Mouse (Mus musculus) lung, postnatal 0 days (tissue): Measurements from ENCODE around the gene Gm20481. TPM values are rescaled to one million over a fixed set of nuclear protein-coding genes. Genes with fewer than 3 reads are reported as not detected.
"Not testable (repeated sequence)": the region's sequence is repeated elsewhere in the genome, so short reads cannot be mapped to it uniquely, and the experiment has no call there.

Source experiments
- ATAC-seq: fragments of 200-750 bp; cut with Nextera tagmentation; 2 replicates; pipeline ENCODE4 v1.8.0; 2017; ENCODE audit warnings: moderate library complexity
- DNase-seq: peaks from one replicate; pipeline ENCODE4 v3.0.0-alpha.2; 2016; ENCODE audit warnings: low spot score
- H3K27ac ChIP-seq: fragments of 300-500 bp; sonication (generic); 2 replicates; pipeline ENCODE4 v1.5.1; 2014; ENCODE audit warnings: antibody characterized with exemption, mild to moderate bottlenecking, low read length, mixed read lengths
- H3K27me3 ChIP-seq: fragments of 300-500 bp; sonication (generic); replicated peaks from 2 replicates; pipeline ENCODE4 v1.6.1; 2014; ENCODE audit warnings: low read length, mixed read lengths; ENCODE audit not compliant: insufficient read depth
- H3K36me3 ChIP-seq: fragments of 300-500 bp; sonication (generic); 2 replicates; pipeline ENCODE4 v1.6.1; 2014; ENCODE audit warnings: low read length, mixed read lengths; ENCODE audit not compliant: insufficient read depth
- H3K4me1 ChIP-seq: fragments of 300-500 bp; sonication (generic); 2 replicates; pipeline ENCODE4 v1.6.1; 2014; ENCODE audit warnings: antibody characterized with exemption, low read depth, low read length, mixed read lengths; ENCODE audit not compliant: insufficient read depth
- H3K4me2 ChIP-seq: fragments of 300-500 bp; sonication (generic); replicated peaks from 2 replicates; pipeline ENCODE4 v1.6.1; 2014; ENCODE audit warnings: low read depth, mild to moderate bottlenecking, low read length, moderate library complexity, mixed read lengths
- H3K4me3 ChIP-seq: fragments of 300-500 bp; sonication (generic); 2 replicates; pipeline ENCODE4 v1.5.1; 2014; ENCODE audit warnings: low read depth, low read length
- H3K9ac ChIP-seq: fragments of 300-500 bp; sonication (generic); replicated peaks from 2 replicates; pipeline ENCODE4 v1.6.1; 2014; ENCODE audit warnings: low read depth, mild to moderate bottlenecking
- H3K9me3 ChIP-seq: fragments of 300-500 bp; sonication (generic); 2 replicates; pipeline ENCODE4 v1.6.1; 2016; ENCODE audit warnings: low read length, mixed read lengths
- CTCF ChIP-seq: IDR thresholded peaks from 2 replicates; pipeline ENCODE4 v1.5.1; 2016; ENCODE audit warnings: antibody characterized with exemption, mild to moderate bottlenecking
- EP300 ChIP-seq: IDR thresholded peaks from 2 replicates; pipeline ENCODE4 v1.6.1; 2016; ENCODE audit warnings: antibody characterized with exemption, mild to moderate bottlenecking, control low read depth
- WGBS: fragments of 180-500 bp; shearing (Covaris S2); extraction: QIAGEN DNeasy Blood & Tissue Kit; methylation state at CpG from one replicate; pipeline ENCODE4 v1.1.7; 2014; 5-methylcytosine and 5-hydroxymethylcytosine counted together
- polyA plus RNA-seq: library from polyadenylated mRNA; unstranded; fragments of >200 nt; fragmentation: Nextera tagmentation; extraction: Ambion mirVana; gene quantifications from 2 replicates; pipeline ENCODE4 v1.2.1, GENCODE M21; 2015

Gene Gm20481
- polyA plus RNA-seq, 1 experiment from 2014 or later, result not detected

DNA sequence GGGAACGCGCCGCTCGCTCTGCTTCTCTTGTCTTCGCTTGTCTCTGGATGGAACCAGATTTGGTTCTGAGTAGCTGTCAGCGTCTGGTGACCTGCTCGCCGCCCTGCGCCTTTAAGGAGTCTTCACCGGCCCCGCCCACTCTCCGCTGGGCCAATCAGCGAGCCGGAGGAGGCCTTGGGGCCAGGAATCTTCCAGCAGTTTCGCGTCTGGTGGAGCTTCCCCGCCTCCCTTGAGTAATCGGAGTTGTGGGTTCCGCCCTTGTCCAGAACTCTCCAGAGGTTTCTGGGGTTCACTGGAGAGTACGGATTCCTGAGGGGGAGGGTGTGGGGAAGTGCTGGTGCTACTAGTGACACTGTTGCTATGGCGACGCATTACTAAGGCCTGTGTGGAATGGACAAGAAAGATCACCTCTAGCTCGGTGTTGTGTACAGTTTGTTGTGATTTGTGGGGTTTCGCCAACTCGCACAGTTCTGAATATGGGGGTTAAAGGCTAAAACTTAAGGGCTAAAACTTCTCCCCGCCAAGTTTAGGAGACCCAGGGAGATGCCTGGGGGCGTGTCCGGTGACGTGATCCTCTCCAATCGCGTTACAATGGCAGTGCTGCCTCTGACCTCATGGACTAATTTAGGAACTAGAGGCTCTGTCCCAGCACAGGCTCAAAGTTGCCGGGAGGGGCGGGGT, 2.5 kb downstream of the Gm20481 start, which contains the start of the genes Hspa1a and Hspa1l:
Gene Hspa1a (minus strand): TSS at position 88 of the 681 bp plus-strand sequence.
Gene Hspa1l (plus strand): TSS at position 635 of the 681 bp plus-strand sequence.
- Histone ChIP-seq H3K4me2 (peak within 1 kb of the TSS; percentile 55), H3K9ac (0 out of 2 replicates have a peak within 1 kb of the TSS, but pooled peaks have one; percentile 20), H3K27ac (peak within 1 kb of the TSS; percentile 48), H3K4me3 (peak within 1 kb of the TSS; percentile 27)
- not testable (repeated sequence) for H3K9me3 ChIP-seq, H3K4me1 ChIP-seq, H3K36me3 ChIP-seq, H3K27me3 ChIP-seq
- peak; percentile 97 for DNase-seq
- 0 out of 2 replicates have a peak, but pooled peaks have one; percentile 20 for TF ChIP-seq EP300
- ATAC-seq, result peak; percentile 97
- WGBS, result 2% methylated on average over 24 of the region's 33 CpGs

DNA sequence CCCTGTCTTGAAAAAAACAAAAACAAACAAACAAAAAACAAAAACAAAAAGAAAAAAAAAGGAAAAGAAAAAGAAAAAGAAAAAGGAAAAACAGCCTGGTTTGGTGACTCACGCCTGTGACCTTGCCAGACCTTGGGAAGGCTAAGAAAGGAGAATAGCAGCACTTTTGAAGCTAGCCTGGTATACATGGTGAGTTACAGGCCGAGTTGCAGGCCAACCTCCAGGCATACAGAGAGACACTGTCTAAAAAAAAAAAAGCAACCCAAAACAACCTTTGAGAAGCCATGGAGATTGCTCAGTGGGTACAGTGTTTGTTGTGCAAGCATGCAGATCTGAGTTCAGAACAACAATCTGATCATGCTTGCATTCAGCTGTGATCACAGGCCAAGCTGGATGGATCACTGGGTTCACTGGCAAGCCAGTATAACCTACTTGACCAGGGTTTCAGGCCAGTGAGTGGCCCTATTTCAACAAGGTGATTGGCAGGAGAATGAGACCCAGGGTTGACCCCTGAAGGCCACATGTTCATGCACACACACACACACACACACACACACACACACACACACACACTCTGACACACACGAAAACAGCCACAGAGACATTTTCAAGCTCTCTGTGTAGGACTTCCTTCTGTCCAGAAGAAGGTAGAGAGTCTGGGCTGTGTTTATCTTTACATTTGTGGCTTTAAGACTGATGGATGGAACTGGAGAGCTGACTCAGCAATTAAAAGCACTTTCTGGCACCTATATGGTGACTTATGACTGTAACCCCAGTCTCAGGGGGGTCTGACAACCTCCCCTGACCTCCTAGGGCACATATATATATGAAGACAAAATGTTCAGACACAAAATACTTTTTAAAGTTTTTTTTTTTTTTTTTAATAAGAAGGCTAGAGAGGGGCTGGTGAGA, 6.1 kb downstream of the Gm20481 start:
- Histone ChIP-seq H3K4me2 (no peak overlapping the region), H3K27ac (no peak overlapping the region), H3K4me1 (peaks cover under 1% of the 10 kb centered on the region; the same call in 1 of the 2 replicates), H3K9me3 (no peaks in the 10 kb centered on the region), H3K9ac (no peak overlapping the region), H3K36me3 (no peaks in the 10 kb centered on the region), H3K4me3 (no peak overlapping the region), H3K27me3 (no peaks in the 10 kb centered on the region)
- WGBS, result 76% methylated on average over 3 of the region's 3 CpGs
- ATAC-seq (no peak), DNase-seq (no peak)
- TF ChIP-seq EP300 (no peak), CTCF (no peak)

DNA sequence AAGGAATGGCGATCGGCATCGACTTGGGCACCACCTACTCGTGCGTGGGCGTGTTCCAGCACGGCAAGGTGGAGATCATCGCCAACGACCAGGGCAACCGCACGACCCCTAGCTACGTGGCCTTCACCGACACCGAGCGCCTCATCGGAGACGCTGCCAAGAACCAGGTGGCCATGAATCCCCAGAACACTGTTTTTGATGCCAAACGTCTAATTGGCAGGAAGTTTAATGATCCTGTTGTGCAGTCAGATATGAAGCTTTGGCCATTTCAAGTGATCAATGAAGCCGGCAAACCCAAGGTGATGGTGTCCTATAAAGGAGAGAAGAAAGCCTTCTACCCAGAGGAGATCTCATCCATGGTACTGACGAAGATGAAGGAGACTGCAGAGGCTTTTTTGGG, 7.3 kb downstream of the Gm20481 start:
- no peak overlapping the region for H3K4me2 ChIP-seq
- H3K27me3 ChIP-seq, result no peaks in the 10 kb centered on the region
- DNase-seq (no peak), ATAC-seq (no peak)
- no peak overlapping the region for H3K9ac ChIP-seq
- WGBS, result 91% methylated on average over 20 of the region's 20 CpGs
- no peaks in the 10 kb centered on the region for H3K9me3 ChIP-seq
- H3K27ac ChIP-seq, result no peak overlapping the region
- H3K4me1 ChIP-seq, result peaks cover 3% of the 10 kb centered on the region; the same call in 1 of the 2 replicates
- no peaks in the 10 kb centered on the region for H3K36me3 ChIP-seq
- H3K4me3 ChIP-seq, result no peak overlapping the region
- TF ChIP-seq EP300, result no peak
- no peak for TF ChIP-seq CTCF

DNA sequence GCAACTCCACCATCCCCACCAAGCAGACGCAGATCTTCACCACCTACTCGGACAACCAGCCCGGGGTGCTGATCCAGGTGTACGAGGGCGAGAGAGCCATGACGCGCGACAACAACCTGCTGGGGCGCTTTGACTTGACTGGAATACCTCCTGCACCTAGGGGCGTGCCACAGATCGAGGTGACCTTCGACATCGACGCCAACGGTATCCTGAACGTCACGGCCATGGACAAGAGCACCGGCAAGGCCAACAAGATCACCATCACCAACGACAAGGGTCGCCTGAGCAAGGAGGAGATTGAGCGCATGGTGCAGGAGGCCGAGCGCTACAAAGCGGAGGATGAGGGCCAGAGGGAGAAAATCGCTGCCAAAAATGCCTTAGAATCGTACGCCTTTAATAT, 8.5 kb downstream of the Gm20481 start:
- no peaks in the 10 kb centered on the region for H3K36me3 ChIP-seq
- H3K4me2 ChIP-seq, result no peak overlapping the region
- ATAC-seq (no peak), DNase-seq (no peak)
- H3K4me1 ChIP-seq, result peaks cover 7% of the 10 kb centered on the region
- H3K27me3 ChIP-seq, result no peaks in the 10 kb centered on the region
- 87% methylated on average over 27 of the region's 27 CpGs for WGBS
- TF ChIP-seq EP300 (no peak), CTCF (no peak)
- H3K9me3 ChIP-seq, result no peaks in the 10 kb centered on the region
- no peak overlapping the region for H3K27ac ChIP-seq
- no peak overlapping the region for H3K9ac ChIP-seq
- no peak overlapping the region for H3K4me3 ChIP-seq

DNA sequence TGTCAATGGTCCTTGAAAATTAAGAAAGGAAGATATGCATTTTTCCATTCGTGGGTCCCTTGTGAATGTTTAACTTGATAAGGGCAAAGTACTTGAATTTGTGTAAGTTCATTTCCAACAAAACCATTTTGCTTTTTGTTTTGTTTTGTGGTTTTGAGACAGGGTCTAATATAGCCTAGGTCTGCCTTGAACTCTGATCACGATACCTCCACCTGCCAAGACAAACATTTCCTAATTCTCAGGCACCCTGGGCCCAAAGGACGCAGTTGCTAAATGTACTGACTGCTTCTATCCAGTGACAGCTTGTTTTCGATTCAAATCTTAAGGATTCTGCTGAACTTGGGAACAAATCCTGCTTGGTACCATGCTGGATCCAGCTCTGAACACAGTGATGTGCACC, 9.9 kb downstream of the Gm20481 start:
- WGBS, result 84% methylated on average over 4 of the region's 4 CpGs
- H3K9ac ChIP-seq, result no peak overlapping the region

DNA sequence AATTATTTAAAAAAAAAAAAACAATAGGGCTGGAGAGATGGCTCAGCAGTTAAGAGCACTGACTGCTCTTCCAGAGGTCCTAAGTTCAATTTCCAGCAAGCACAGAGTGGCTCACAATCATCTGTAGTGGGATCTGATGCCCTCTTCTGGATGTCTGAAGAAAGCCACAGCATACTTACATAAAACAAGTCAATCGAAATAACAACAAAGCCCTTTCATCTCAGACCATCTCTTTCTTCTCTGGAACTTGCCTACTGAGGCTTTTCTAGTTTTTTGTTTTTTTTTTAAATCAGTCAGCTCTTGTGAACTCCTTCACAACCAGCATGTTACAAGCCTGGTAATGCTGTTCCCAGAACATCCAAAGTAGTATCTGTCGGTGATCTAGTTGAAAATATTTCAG, 10.9 kb downstream of the Gm20481 start:
- DNase-seq (peak; percentile 92), ATAC-seq (no peak)
- 5% methylated on average over 2 of the region's 2 CpGs for WGBS
- Histone ChIP-seq H3K4me2 (peak overlapping the region; percentile 86), H3K36me3 (0 out of 2 replicates have a peak, but pooled peaks cover 1% of the 10 kb centered on the region), H3K9me3 (no peaks in the 10 kb centered on the region), H3K4me3 (peak overlapping the region; percentile 58; the same call in 1 of the 2 replicates), H3K9ac (no peak overlapping the region), H3K27me3 (no peaks in the 10 kb centered on the region), H3K27ac (peak overlapping the region; percentile 92; the same call in 1 of the 2 replicates), H3K4me1 (peaks cover 7% of the 10 kb centered on the region)
- TF ChIP-seq EP300, result no peak
- TF ChIP-seq CTCF, result peak; percentile 79

More for the DNA sequence above, 9.9 kb downstream of the Gm20481 start:
- Histone ChIP-seq H3K27ac (no peak overlapping the region), H3K9me3 (no peaks in the 10 kb centered on the region), H3K4me2 (no peak overlapping the region), H3K4me3 (no peak overlapping the region), H3K27me3 (no peaks in the 10 kb centered on the region), H3K4me1 (peaks cover 7% of the 10 kb centered on the region), H3K36me3 (no peaks in the 10 kb centered on the region)
- ATAC-seq (no peak), DNase-seq (no peak)
- TF ChIP-seq EP300, result no peak
- no peak for TF ChIP-seq CTCF
